Mouse (Mus musculus): ENCODE data around the gene Shd. TPM values are rescaled to one million over a fixed set of nuclear protein-coding genes. Genes with fewer than 3 reads are reported as not detected.

Gene Shd
- total and polyA plus RNA-seq, 3 experiments = 0.46 to 0.87 (median 0.47) TPM

DNA sequence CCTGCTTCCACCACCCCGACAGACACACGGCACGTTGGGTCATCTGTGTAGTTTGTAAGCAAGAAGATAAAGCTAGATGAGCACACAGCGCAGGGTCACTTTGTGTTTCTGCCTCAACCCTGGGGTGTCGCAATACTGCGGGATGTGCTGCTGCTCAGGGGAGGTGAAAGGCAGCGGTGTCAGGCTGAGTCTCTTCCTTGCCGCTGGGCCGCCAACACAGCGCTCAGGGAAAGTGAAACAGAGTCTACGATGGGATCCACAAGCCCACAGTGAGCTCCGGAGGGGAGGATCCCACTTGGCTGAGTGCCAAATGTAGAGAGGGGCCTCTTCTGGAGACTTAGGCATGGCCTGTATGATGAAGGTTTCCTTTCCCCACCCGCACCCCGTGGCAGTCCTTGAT is 7.1 kb upstream of the Shd start:
- H3K4me2 ChIP-seq (ENCODE audit: insufficient read depth, low read depth, poor library complexity, severe bottlenecking) = no peak overlapping the region
- H3K27ac ChIP-seq (ENCODE audit: insufficient read depth, low read depth) = no peak overlapping the region

DNA sequence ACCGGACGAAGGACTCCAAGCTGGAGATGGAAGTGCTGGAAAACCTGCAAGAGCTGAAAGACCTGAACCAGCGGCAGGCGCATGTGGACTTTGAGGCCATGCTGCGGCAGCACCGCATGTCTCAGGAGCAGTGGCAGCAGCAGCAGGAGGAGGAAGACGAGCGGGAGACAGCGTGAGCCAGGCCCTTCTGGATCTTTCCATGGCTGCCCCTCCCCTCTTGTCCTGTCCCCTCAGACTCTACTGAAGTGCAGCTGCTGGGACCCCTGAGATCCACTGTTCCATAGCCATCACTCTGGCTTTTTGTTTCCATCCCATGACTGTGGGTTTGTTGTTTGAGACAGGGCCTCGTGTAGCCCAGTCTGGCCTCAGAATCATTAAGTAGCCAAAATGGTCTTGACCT is 5.8 kb upstream of the Shd start:
- H3K79me2 ChIP-seq (replicated peaks; ENCODE audit: control insufficient read depth, extremely low read depth, insufficient read depth, poor library complexity, severe bottlenecking) = peaks cover 4% of the 10 kb centered on the region; the same call in 1 of the 2 replicates
- dilution Hi-C loops (cut with MboI; ENCODE audit: extremely low pct_ligation_motif_present, extremely low pct_unique_long_range_greater_than_20kb, low sequenced_read_pairs) = no loop called here
- no peak for DNase-seq (ENCODE audit: extremely low read depth)
- H3K27ac ChIP-seq (ENCODE audit: insufficient read depth, low read depth) = no peak overlapping the region
- TF ChIP-seq HCFC1 (IDR thresholded peaks at IDR 0.05; ENCODE audit: low read depth, low read length) = no peak
- no peak for TF ChIP-seq MEF2A (IDR thresholded peaks at IDR 0.05; ENCODE audit: borderline replicate concordance, low read depth, low read length)
- TF ChIP-seq PAX5 (IDR thresholded peaks at IDR 0.05; ENCODE audit: low read length) = no peak
- peaks cover 54 to 88% of the 10 kb centered on the region in 2 experiments for H3K36me3 ChIP-seq (replicated peaks in 1 of 2; ENCODE audit: control insufficient read depth in 1 of 2, insufficient read depth in 1 of 2, low read length in 1 of 2)
- no peaks in the 10 kb centered on the region for H3K9me3 ChIP-seq (replicated peaks; ENCODE audit: low read length)
- in situ Hi-C loops (cut with MboI; ENCODE audit: low pct_ligation_motif_present, low pct_unique_long_range_greater_than_20kb, low sequenced_read_pairs) = no loop called here
- H3K9ac ChIP-seq (ENCODE audit: insufficient read depth, low read depth) = no peak overlapping the region
- peaks cover 18 to 37% of the 10 kb centered on the region in 2 experiments for H3K4me1 ChIP-seq (ENCODE audit: control insufficient read depth in 1 of 2, insufficient read depth in 2 of 2)
- H3K27me3 ChIP-seq (replicated peaks) = no peaks in the 10 kb centered on the region
- H3K4me3 ChIP-seq (replicated peaks in 1 of 3; ENCODE audit: low read depth in 2 of 3, low read length in 2 of 3, poor library complexity in 1 of 3) = no peak overlapping the region
- H3K4me2 ChIP-seq (ENCODE audit: insufficient read depth, low read depth, poor library complexity, severe bottlenecking) = no peak overlapping the region

More for the DNA sequence above, 7.1 kb upstream of the Shd start:
- in situ Hi-C loops (cut with MboI; ENCODE audit: low pct_ligation_motif_present, low pct_unique_long_range_greater_than_20kb, low sequenced_read_pairs) = no loop called here
- no peaks in the 10 kb centered on the region for H3K27me3 ChIP-seq (replicated peaks)
- H3K4me3 ChIP-seq (replicated peaks in 1 of 3; ENCODE audit: low read depth in 2 of 3, low read length in 2 of 3, poor library complexity in 1 of 3) = no peak overlapping the region
- TF ChIP-seq NRF1 (IDR thresholded peaks at IDR 0.05; ENCODE audit: low read depth, low read length) (no peak), IRF4 (IDR thresholded peaks at IDR 0.05; ENCODE audit: low read depth, low read length) (no peak), NELFE (IDR thresholded peaks at IDR 0.05; ENCODE audit: low read depth, low read length) (no peak), RAD21 (IDR thresholded peaks at IDR 0.05; ENCODE audit: low read depth, low read length) (no peak), MYC (IDR thresholded peaks at IDR 0.05; ENCODE audit: low read depth, low read length) (no peak), UBTF (IDR thresholded peaks at IDR 0.05; ENCODE audit: low read depth, low read length) (no peak), ZNF384 (IDR thresholded peaks at IDR 0.05; ENCODE audit: low read depth, low read length) (no peak), POLR2A (IDR thresholded peaks at IDR 0.05; ENCODE audit: low read depth, low read length) (no peak), MAFK (IDR thresholded peaks at IDR 0.05; ENCODE audit: insufficient replicate concordance, low read length) (no peak), USF1 (IDR thresholded peaks at IDR 0.05; ENCODE audit: low read depth, low read length) (no peak), ZMIZ1 (IDR thresholded peaks at IDR 0.05; ENCODE audit: low read depth, low read length) (no peak), KAT2A (IDR thresholded peaks at IDR 0.05; ENCODE audit: insufficient replicate concordance, low read length) (no peak), ELF1 (IDR thresholded peaks at IDR 0.05; ENCODE audit: low read depth, low read length) (no peak)
- peaks cover 4% of the 10 kb centered on the region; the same call in 1 of the 2 replicates for H3K79me2 ChIP-seq (replicated peaks; ENCODE audit: control insufficient read depth, extremely low read depth, insufficient read depth, poor library complexity, severe bottlenecking)
- no peaks in the 10 kb centered on the region for H3K9me3 ChIP-seq (replicated peaks; ENCODE audit: low read length)
- dilution Hi-C loops (cut with MboI; ENCODE audit: extremely low pct_ligation_motif_present, extremely low pct_unique_long_range_greater_than_20kb, low sequenced_read_pairs) = no loop called here
- no peak for DNase-seq (ENCODE audit: extremely low read depth)
- no peak overlapping the region for H3K9ac ChIP-seq (ENCODE audit: insufficient read depth, low read depth)
- peaks cover 18 to 34% of the 10 kb centered on the region in 2 experiments for H3K4me1 ChIP-seq (ENCODE audit: control insufficient read depth in 1 of 2, insufficient read depth in 2 of 2)
- peaks cover 54 to 75% of the 10 kb centered on the region in 2 experiments for H3K36me3 ChIP-seq (replicated peaks in 1 of 2; ENCODE audit: control insufficient read depth in 1 of 2, insufficient read depth in 1 of 2, low read length in 1 of 2)
